Mouse (Mus musculus): ENCODE measurements around the gene Tas2r110. TPM values are rescaled to one million over a fixed set of nuclear protein-coding genes. Genes with fewer than 3 reads are reported as not detected.

Gene Tas2r110
- not detected in 2 replicates for polyA plus RNA-seq (2015; fragmentation: Nextera tagmentation; extraction: Ambion mirVana)

GRCm38 (mm10) chr6:132867708-132868107 is at the start of gene Tas2r110:
Tas2r110 (plus strand) TSS chr6:132868008.
- no peaks in the 10 kb centered on the region for H3K9me3 ChIP-seq (ENCODE audit: control insufficient read depth, low read length)
- no peak for ATAC-seq
- no peaks in the 10 kb centered on the region for H3K4me1 ChIP-seq (replicated peaks; ENCODE audit: control insufficient read depth, insufficient read depth, low read length)
- no peak within 1 kb of the TSS for H3K27ac ChIP-seq (ENCODE audit: low read length)
- no peaks in the 10 kb centered on the region for H3K36me3 ChIP-seq (ENCODE audit: control insufficient read depth, insufficient read depth)
- H3K4me2 ChIP-seq (ENCODE audit: low read length): no peak within 1 kb of the TSS
- no peak within 1 kb of the TSS for H3K9ac ChIP-seq (replicated peaks; ENCODE audit: low read depth, low read length)
- no peak within 1 kb of the TSS for H3K4me3 ChIP-seq (replicated peaks; ENCODE audit: low read length)
- no peaks in the 10 kb centered on the region for H3K27me3 ChIP-seq (replicated peaks; ENCODE audit: control insufficient read depth, insufficient read depth, low read length)

DNA sequence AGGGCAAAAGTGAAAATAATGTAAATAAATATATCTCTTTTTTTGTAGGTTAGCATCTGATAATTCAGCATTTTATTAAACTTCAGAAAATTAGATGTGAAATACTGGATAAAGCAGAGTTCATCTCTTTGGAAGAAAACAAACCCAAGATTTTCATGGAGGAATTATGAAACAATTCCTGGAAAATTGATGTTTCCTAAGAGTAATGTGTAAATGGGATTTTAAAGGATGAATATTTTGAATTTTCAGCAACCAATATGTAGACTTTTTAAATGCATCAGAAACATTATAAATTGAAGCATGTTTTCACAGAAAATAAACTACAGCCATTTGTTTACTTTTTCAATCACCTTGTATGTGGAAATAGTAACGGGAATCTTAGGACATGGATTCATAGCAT is 21.0 kb upstream of the Tas2r110 start, which contains the start of gene Tas2r123:
Gene Tas2r123 (plus strand): TSS at position 301 of the 400 bp plus-strand sequence.
- H3K9me3 ChIP-seq (ENCODE audit: control insufficient read depth, low read length): no peaks in the 10 kb centered on the region
- no peak within 1 kb of the TSS for H3K27ac ChIP-seq (ENCODE audit: low read length)
- no peaks in the 10 kb centered on the region for H3K4me1 ChIP-seq (replicated peaks; ENCODE audit: control insufficient read depth, insufficient read depth, low read length)
- ATAC-seq: no peak
- WGBS: 91% methylated on average over 1 of the region's 1 CpGs
- no peak within 1 kb of the TSS for H3K4me3 ChIP-seq (replicated peaks; ENCODE audit: low read length)
- H3K27me3 ChIP-seq (replicated peaks; ENCODE audit: control insufficient read depth, insufficient read depth, low read length): no peaks in the 10 kb centered on the region
- no peak within 1 kb of the TSS for H3K4me2 ChIP-seq (ENCODE audit: low read length)
- no peaks in the 10 kb centered on the region for H3K36me3 ChIP-seq (ENCODE audit: control insufficient read depth, insufficient read depth)
- H3K9ac ChIP-seq (replicated peaks; ENCODE audit: low read depth, low read length): no peak within 1 kb of the TSS

GRCm38 (mm10) chr6:132855138-132855537 is 12.7 kb upstream of the Tas2r110 start, which contains the start of gene Tas2r116:
Tas2r116 (plus strand) TSS chr6:132855438.
- WGBS: 81% methylated on average over 1 of the region's 1 CpGs
- no peaks in the 10 kb centered on the region for H3K4me1 ChIP-seq (replicated peaks; ENCODE audit: control insufficient read depth, insufficient read depth, low read length)
- no peak within 1 kb of the TSS for H3K4me2 ChIP-seq (ENCODE audit: low read length)

GRCm38 (mm10) chr6:132892711-132893110 is 24.9 kb downstream of the Tas2r110 start, which contains the start of gene Tas2r113:
Tas2r113 (plus strand) TSS chr6:132893011.
- 72% methylated on average over 1 of the region's 1 CpGs for whole genome bisulfite sequencing
- Histone ChIP-seq H3K9me3 (ENCODE audit: control insufficient read depth, low read length) (no peaks in the 10 kb centered on the region), H3K4me3 (replicated peaks; ENCODE audit: low read length) (no peak within 1 kb of the TSS), H3K27ac (ENCODE audit: low read length) (no peak within 1 kb of the TSS), H3K4me2 (ENCODE audit: low read length) (no peak within 1 kb of the TSS), H3K9ac (replicated peaks; ENCODE audit: low read depth, low read length) (no peak within 1 kb of the TSS), H3K27me3 (replicated peaks; ENCODE audit: control insufficient read depth, insufficient read depth, low read length) (no peaks in the 10 kb centered on the region), H3K36me3 (ENCODE audit: control insufficient read depth, insufficient read depth) (no peaks in the 10 kb centered on the region), H3K4me1 (replicated peaks; ENCODE audit: control insufficient read depth, insufficient read depth, low read length) (no peaks in the 10 kb centered on the region)
- ATAC-seq: no peak

More at GRCm38 (mm10) chr6:132855138-132855537, 12.7 kb upstream of the Tas2r110 start, which contains the start of gene Tas2r116:
- ATAC-seq: no peak
- Histone ChIP-seq H3K9me3 (ENCODE audit: control insufficient read depth, low read length) (no peaks in the 10 kb centered on the region), H3K9ac (replicated peaks; ENCODE audit: low read depth, low read length) (no peak within 1 kb of the TSS), H3K27ac (ENCODE audit: low read length) (no peak within 1 kb of the TSS), H3K4me3 (replicated peaks; ENCODE audit: low read length) (no peak within 1 kb of the TSS), H3K27me3 (replicated peaks; ENCODE audit: control insufficient read depth, insufficient read depth, low read length) (no peaks in the 10 kb centered on the region), H3K36me3 (ENCODE audit: control insufficient read depth, insufficient read depth) (no peaks in the 10 kb centered on the region)

GRCm38 (mm10) chr6:132909351-132909750 is 41.5 kb downstream of the Tas2r110 start, which contains the start of gene Tas2r125:
Tas2r125 (plus strand) TSS chr6:132909651.
- no peaks in the 10 kb centered on the region for H3K9me3 ChIP-seq (ENCODE audit: control insufficient read depth, low read length)
- H3K4me1 ChIP-seq (replicated peaks; ENCODE audit: control insufficient read depth, insufficient read depth, low read length): no peaks in the 10 kb centered on the region
- no peak within 1 kb of the TSS for H3K9ac ChIP-seq (replicated peaks; ENCODE audit: low read depth, low read length)
- no peaks in the 10 kb centered on the region for H3K36me3 ChIP-seq (ENCODE audit: control insufficient read depth, insufficient read depth)
- no peaks in the 10 kb centered on the region for H3K27me3 ChIP-seq (replicated peaks; ENCODE audit: control insufficient read depth, insufficient read depth, low read length)
- no peak for ATAC-seq
- H3K27ac ChIP-seq (ENCODE audit: low read length): no peak within 1 kb of the TSS
- 83% methylated on average over 3 of the region's 3 CpGs for WGBS
- H3K4me2 ChIP-seq (ENCODE audit: low read length): no peak within 1 kb of the TSS
- no peak within 1 kb of the TSS for H3K4me3 ChIP-seq (replicated peaks; ENCODE audit: low read length)

Other genes with a start within 250 kb of the Tas2r110 start
- not detected in 2 replicates for gene A630073D07Rik, start 216.5 kb upstream of the Tas2r110 start, polyA plus RNA-seq (2015; fragmentation: Nextera tagmentation; extraction: Ambion mirVana)
- not detected in 2 replicates for gene Tas2r120, start 211.1 kb upstream of the Tas2r110 start, polyA plus RNA-seq (2015; fragmentation: Nextera tagmentation; extraction: Ambion mirVana)
- not detected in 2 replicates for gene Tas2r121, start 167.0 kb upstream of the Tas2r110 start, polyA plus RNA-seq (2015; fragmentation: Nextera tagmentation; extraction: Ambion mirVana)
- not detected in 2 replicates for gene Tas2r122, start 156.1 kb upstream of the Tas2r110 start, polyA plus RNA-seq (2015; fragmentation: Nextera tagmentation; extraction: Ambion mirVana)
- gene Tas2r115, start 130.0 kb upstream of the Tas2r110 start, polyA plus RNA-seq (2015; fragmentation: Nextera tagmentation; extraction: Ambion mirVana): not detected in 2 replicates
- not detected in 2 replicates for gene Tas2r124, start 113.3 kb upstream of the Tas2r110 start, polyA plus RNA-seq (2015; fragmentation: Nextera tagmentation; extraction: Ambion mirVana)
- gene Tas2r102, start 105.9 kb upstream of the Tas2r110 start, polyA plus RNA-seq (2015; fragmentation: Nextera tagmentation; extraction: Ambion mirVana): not detected in 2 replicates
- not detected in 2 replicates for gene Tas2r136, start 89.8 kb upstream of the Tas2r110 start, polyA plus RNA-seq (2015; fragmentation: Nextera tagmentation; extraction: Ambion mirVana)
- gene Tas2r117, start 65.2 kb upstream of the Tas2r110 start, polyA plus RNA-seq (2015; fragmentation: Nextera tagmentation; extraction: Ambion mirVana): not detected in 2 replicates
- not detected in 2 replicates for gene Tas2r123, start 20.9 kb upstream of the Tas2r110 start, polyA plus RNA-seq (2015; fragmentation: Nextera tagmentation; extraction: Ambion mirVana)
- not detected in 2 replicates for gene Tas2r116, start 12.6 kb upstream of the Tas2r110 start, polyA plus RNA-seq (2015; fragmentation: Nextera tagmentation; extraction: Ambion mirVana)
- not detected in 2 replicates for gene Tas2r113, start 25.0 kb downstream of the Tas2r110 start, polyA plus RNA-seq (2015; fragmentation: Nextera tagmentation; extraction: Ambion mirVana)
- gene Tas2r125, start 41.6 kb downstream of the Tas2r110 start, polyA plus RNA-seq (2015; fragmentation: Nextera tagmentation; extraction: Ambion mirVana): not detected in 2 replicates
- gene Tas2r129, start 83.1 kb downstream of the Tas2r110 start, polyA plus RNA-seq (2015; fragmentation: Nextera tagmentation; extraction: Ambion mirVana): not detected in 2 replicates
- gene Tas2r131, start 89.9 kb downstream of the Tas2r110 start, polyA plus RNA-seq (2015; fragmentation: Nextera tagmentation; extraction: Ambion mirVana): not detected in 2 replicates
- gene Tas2r109, start 113.0 kb downstream of the Tas2r110 start, polyA plus RNA-seq (2015; fragmentation: Nextera tagmentation; extraction: Ambion mirVana): not detected in 2 replicates
- not detected in 2 replicates for gene Tas2r103, start 169.1 kb downstream of the Tas2r110 start, polyA plus RNA-seq (2015; fragmentation: Nextera tagmentation; extraction: Ambion mirVana)
- not detected in 2 replicates for gene Tas2r140, start 187.8 kb downstream of the Tas2r110 start, polyA plus RNA-seq (2015; fragmentation: Nextera tagmentation; extraction: Ambion mirVana)
- 92.2 and 105 TPM in 2 replicates for gene Smim10l1, start 236.9 kb downstream of the Tas2r110 start, polyA plus RNA-seq (2015; fragmentation: Nextera tagmentation; extraction: Ambion mirVana)

Data from forebrain, embryonic 16.5 days (tissue).